Comparison of ENCODE assay signal across 25 mouse cellular contexts in genomic region chr8:114322096-114322495, GRCm38 (mm10).
"Had no signal": no experiment of that assay in that cellular context is flagged by ENCODE, and none has a peak within 500 bp of the region (broad histone marks: within the 10 kb centered on the region; RNA-seq: fewer than 3 reads in every experiment).

No protein-coding gene starts in this region.

- H3K9ac ChIP-seq: embryonic facial prominence, embryonic 12.5 days; embryonic facial prominence, embryonic 13.5 days; embryonic facial prominence, embryonic 15.5 days; forebrain, embryonic 12.5 days; forebrain, embryonic 13.5 days; forebrain, embryonic 15.5 days; forebrain, postnatal 0 days had no signal

- DNase-seq: cerebellum, adult 8-10 months; cerebellum, adult 9-10 months; cerebellum, adult 9-11 months; cerebellum, postnatal 25 days; cerebellum, postnatal 36 days; embryo, embryonic 11 days; forebrain, postnatal 0 days; gastrocnemius, adult 2 months; gastrocnemius, postnatal 10 days; gastrocnemius, postnatal 14 days; gastrocnemius, postnatal 25 days; gastrocnemius, postnatal 36 days; heart, adult 18-20 months; heart, adult 2 months had no signal

- H3K9me3 ChIP-seq: embryonic facial prominence, embryonic 12.5 days; embryonic facial prominence, embryonic 13.5 days; embryonic facial prominence, embryonic 15.5 days; forebrain, embryonic 12.5 days; forebrain, embryonic 15.5 days had no signal

- H3K36me3 ChIP-seq: embryonic facial prominence, embryonic 10.5 days; embryonic facial prominence, embryonic 12.5 days; embryonic facial prominence, embryonic 13.5 days; embryonic facial prominence, embryonic 15.5 days; forebrain, embryonic 10.5 days; forebrain, embryonic 12.5 days; forebrain, embryonic 15.5 days had no signal

- H3K27ac ChIP-seq: embryonic facial prominence, embryonic 10.5 days; embryonic facial prominence, embryonic 12.5 days; embryonic facial prominence, embryonic 13.5 days; embryonic facial prominence, embryonic 15.5 days; forebrain, embryonic 10.5 days; forebrain, embryonic 12.5 days; forebrain, embryonic 13.5 days; forebrain, embryonic 15.5 days; gastrocnemius, adult 2 months; heart, adult 2 months had no signal

- H3K4me3 ChIP-seq: embryonic facial prominence, embryonic 10.5 days; embryonic facial prominence, embryonic 12.5 days; embryonic facial prominence, embryonic 13.5 days; embryonic facial prominence, embryonic 15.5 days; erythroblast, embryonic 14.5 days; forebrain, embryonic 10.5 days; forebrain, embryonic 12.5 days; forebrain, embryonic 13.5 days; forebrain, embryonic 15.5 days; gastrocnemius, adult 2 months; heart, adult 2 months had no signal

- H3K4me2 ChIP-seq: embryonic facial prominence, embryonic 12.5 days; embryonic facial prominence, embryonic 13.5 days; embryonic facial prominence, embryonic 15.5 days; forebrain, embryonic 12.5 days; forebrain, embryonic 13.5 days; forebrain, embryonic 15.5 days had no signal

- H3K4me1 ChIP-seq: embryonic facial prominence, embryonic 10.5 days; embryonic facial prominence, embryonic 12.5 days; embryonic facial prominence, embryonic 13.5 days; embryonic facial prominence, embryonic 15.5 days; forebrain, embryonic 10.5 days; forebrain, embryonic 12.5 days; forebrain, embryonic 13.5 days had no signal

- H3K27me3 ChIP-seq: embryonic facial prominence, embryonic 12.5 days; embryonic facial prominence, embryonic 13.5 days; embryonic facial prominence, embryonic 15.5 days; forebrain, embryonic 12.5 days; forebrain, embryonic 13.5 days; forebrain, embryonic 15.5 days had no signal

- ATAC-seq: forebrain, embryonic 13.5 days; forebrain, embryonic 14.5 days; forebrain, embryonic 15.5 days; forebrain, embryonic 16.5 days; forebrain, postnatal 0 days had no signal
